Mouse (Mus musculus): ENCODE measurements around the gene Eya2. TPM values are rescaled to one million over a fixed set of nuclear protein-coding genes. Genes with fewer than 3 reads are reported as not detected.

Gene Eya2
- polyA plus RNA-seq, 1 experiment from 2014 or later: 7.7 TPM

GRCm38 (mm10) chr2:165700252-165700908 lies 105.5 kb downstream of the Eya2 start:
- no peaks in the 10 kb centered on the region for H3K36me3 ChIP-seq
- no peaks in the 10 kb centered on the region for H3K9me3 ChIP-seq (replicated peaks)
- no peak overlapping the region for H3K4me3 ChIP-seq
- 0 out of 2 replicates have a peak, but pooled peaks cover 13% of the 10 kb centered on the region for H3K27me3 ChIP-seq (ENCODE audit: low read depth, poor library complexity, severe bottlenecking)
- peaks cover 24% of the 10 kb centered on the region for H3K4me1 ChIP-seq
- H3K27ac ChIP-seq: 0 out of 2 replicates have a peak overlapping the region, but pooled peaks have one; percentile 42
- 57% methylated on average over 19 of the region's 19 CpGs for WGBS
- DNase-seq (ENCODE audit: low spot score): peak; percentile 50

- Histone ChIP-seq H3K27me3 (ENCODE audit: low read depth, poor library complexity, severe bottlenecking) (0 out of 2 replicates have a peak, but pooled peaks cover 9% of the 10 kb centered on the region), H3K27ac (0 out of 2 replicates have a peak overlapping the region, but pooled peaks have one; percentile 3), H3K4me1 (peaks cover 24% of the 10 kb centered on the region), H3K4me3 (no peak overlapping the region), H3K9me3 (replicated peaks) (no peaks in the 10 kb centered on the region), H3K36me3 (no peaks in the 10 kb centered on the region)
- no peak for DNase-seq (ENCODE audit: low spot score)
- WGBS: 57% methylated on average over 9 of the region's 9 CpGs
These were observed 108.4 kb downstream of the Eya2 start for GRCm38 (mm10) chr2:165703033-165703805.

GRCm38 (mm10) chr2:165708266-165708665 lies 113.4 kb downstream of the Eya2 start:
- Histone ChIP-seq H3K9me3 (replicated peaks) (no peaks in the 10 kb centered on the region), H3K36me3 (no peaks in the 10 kb centered on the region), H3K4me3 (no peak overlapping the region), H3K27ac (no peak overlapping the region), H3K27me3 (ENCODE audit: low read depth, poor library complexity, severe bottlenecking) (no peaks in the 10 kb centered on the region), H3K4me1 (peaks cover 5% of the 10 kb centered on the region)
- DNase-seq (ENCODE audit: low spot score): no peak
- 60% methylated on average over 9 of the region's 9 CpGs for WGBS

GRCm38 (mm10) chr2:165716688-165717087 lies 121.9 kb downstream of the Eya2 start:
- Histone ChIP-seq H3K4me1 (no peaks in the 10 kb centered on the region), H3K27ac (no peak overlapping the region), H3K9me3 (replicated peaks) (no peaks in the 10 kb centered on the region), H3K4me3 (no peak overlapping the region), H3K27me3 (ENCODE audit: low read depth, poor library complexity, severe bottlenecking) (no peaks in the 10 kb centered on the region), H3K36me3 (no peaks in the 10 kb centered on the region)
- DNase-seq (ENCODE audit: low spot score): no peak
- WGBS: 80% methylated on average over 6 of the region's 6 CpGs

GRCm38 (mm10) chr2:165717182-165718176 lies 122.6 kb downstream of the Eya2 start:
- DNase-seq (ENCODE audit: low spot score): no peak
- Histone ChIP-seq H3K4me1 (no peaks in the 10 kb centered on the region), H3K9me3 (replicated peaks) (no peaks in the 10 kb centered on the region), H3K27me3 (ENCODE audit: low read depth, poor library complexity, severe bottlenecking) (no peaks in the 10 kb centered on the region), H3K4me3 (no peak overlapping the region), H3K27ac (no peak overlapping the region), H3K36me3 (no peaks in the 10 kb centered on the region)
- WGBS: 73% methylated on average over 23 of the region's 23 CpGs

- Histone ChIP-seq H3K4me3 (no peak overlapping the region), H3K36me3 (no peaks in the 10 kb centered on the region), H3K9me3 (replicated peaks) (no peaks in the 10 kb centered on the region), H3K4me1 (no peaks in the 10 kb centered on the region), H3K27me3 (ENCODE audit: low read depth, poor library complexity, severe bottlenecking) (no peaks in the 10 kb centered on the region), H3K27ac (no peak overlapping the region)
- DNase-seq (ENCODE audit: low spot score): no peak
- 85% methylated on average over 8 of the region's 8 CpGs for WGBS
These were observed 124.5 kb downstream of the Eya2 start for GRCm38 (mm10) chr2:165719382-165719781.

GRCm38 (mm10) chr2:165721941-165722340 lies 127.1 kb downstream of the Eya2 start:
- H3K27me3 ChIP-seq (ENCODE audit: low read depth, poor library complexity, severe bottlenecking): peaks cover 3% of the 10 kb centered on the region; the same call in 1 of the 2 replicates
- no peaks in the 10 kb centered on the region for H3K9me3 ChIP-seq (replicated peaks)
- H3K4me3 ChIP-seq: no peak overlapping the region
- no peaks in the 10 kb centered on the region for H3K36me3 ChIP-seq
- 86% methylated on average over 5 of the region's 5 CpGs for WGBS
- H3K27ac ChIP-seq: no peak overlapping the region
- peaks cover 5% of the 10 kb centered on the region for H3K4me1 ChIP-seq
- no peak for DNase-seq (ENCODE audit: low spot score)

- peak; percentile 69 for DNase-seq (ENCODE audit: low spot score)
- Histone ChIP-seq H3K36me3 (no peaks in the 10 kb centered on the region), H3K4me1 (peaks cover 37% of the 10 kb centered on the region), H3K9me3 (replicated peaks) (no peaks in the 10 kb centered on the region), H3K27me3 (ENCODE audit: low read depth, poor library complexity, severe bottlenecking) (0 out of 2 replicates have a peak, but pooled peaks cover 5% of the 10 kb centered on the region), H3K4me3 (0 out of 2 replicates have a peak overlapping the region, but pooled peaks have one; percentile 2), H3K27ac (peak overlapping the region; percentile 73)
- 47% methylated on average over 18 of the region's 18 CpGs for WGBS
These were observed 137.9 kb downstream of the Eya2 start for GRCm38 (mm10) chr2:165732552-165733238.

- peak overlapping the region; percentile 73; the same call in 1 of the 2 replicates for H3K27ac ChIP-seq
These were observed 138.9 kb downstream of the Eya2 start for GRCm38 (mm10) chr2:165733701-165734100.

GRCm38 (mm10) chr2:165736297-165736696 lies 141.5 kb downstream of the Eya2 start:
- H3K27ac ChIP-seq: no peak overlapping the region
- no peak overlapping the region for H3K4me3 ChIP-seq
- no peak for DNase-seq (ENCODE audit: low spot score)
- WGBS: 78% methylated on average over 2 of the region's 2 CpGs
- H3K27me3 ChIP-seq (ENCODE audit: low read depth, poor library complexity, severe bottlenecking): peaks cover 6% of the 10 kb centered on the region; the same call in 1 of the 2 replicates
- H3K9me3 ChIP-seq (replicated peaks): no peaks in the 10 kb centered on the region
- H3K4me1 ChIP-seq: peaks cover 50% of the 10 kb centered on the region
- H3K36me3 ChIP-seq: no peaks in the 10 kb centered on the region

More at GRCm38 (mm10) chr2:165733701-165734100, 138.9 kb downstream of the Eya2 start:
- H3K27me3 ChIP-seq (ENCODE audit: low read depth, poor library complexity, severe bottlenecking): 0 out of 2 replicates have a peak, but pooled peaks cover 4% of the 10 kb centered on the region
- 89% methylated on average over 8 of the region's 8 CpGs for WGBS
- peaks cover 34% of the 10 kb centered on the region for H3K4me1 ChIP-seq
- no peak for DNase-seq (ENCODE audit: low spot score)
- no peak overlapping the region for H3K4me3 ChIP-seq
- H3K36me3 ChIP-seq: no peaks in the 10 kb centered on the region
- no peaks in the 10 kb centered on the region for H3K9me3 ChIP-seq (replicated peaks)

- Histone ChIP-seq H3K4me3 (no peak overlapping the region), H3K9me3 (replicated peaks) (no peaks in the 10 kb centered on the region), H3K36me3 (no peaks in the 10 kb centered on the region), H3K4me1 (peaks cover 57% of the 10 kb centered on the region), H3K27ac (no peak overlapping the region), H3K27me3 (ENCODE audit: low read depth, poor library complexity, severe bottlenecking) (peaks cover 21% of the 10 kb centered on the region; the same call in 1 of the 2 replicates)
- 45% methylated on average over 5 of the region's 5 CpGs for WGBS
- DNase-seq (ENCODE audit: low spot score): no peak
These were observed 145.5 kb downstream of the Eya2 start for GRCm38 (mm10) chr2:165740381-165740780.

GRCm38 (mm10) chr2:165740982-165741381 lies 146.2 kb downstream of the Eya2 start:
- Histone ChIP-seq H3K9me3 (replicated peaks) (no peaks in the 10 kb centered on the region), H3K4me1 (peaks cover 62% of the 10 kb centered on the region), H3K4me3 (no peak overlapping the region), H3K27me3 (ENCODE audit: low read depth, poor library complexity, severe bottlenecking) (peaks cover 21% of the 10 kb centered on the region; the same call in 1 of the 2 replicates), H3K27ac (no peak overlapping the region; the same call in 1 of the 2 replicates), H3K36me3 (no peaks in the 10 kb centered on the region)
- DNase-seq (ENCODE audit: low spot score): no peak
- 6% methylated on average over 9 of the region's 9 CpGs for WGBS
